Mouse (Mus musculus) left cerebral cortex, postnatal 10 days (tissue): ENCODE measurements at regions not wholly inside any gene's neighbourhood (a gene's known extent, or its start where the extent isn't known, plus 50 kb on each side); places are given as distances from the start of the nearest gene placed in this dataset.

Source experiments
- DNase-seq, 2 experiments: peaks; one replicate each; pipeline ENCODE4 v3.0.0; 2021 to 2022; ENCODE audit warnings: low spot score in 2 of 2, mixed read lengths in 1 of 2; ENCODE audit errors: extremely low spot score in 1 of 2
- intact Hi-C: fragments of 180-260 bp; cut with DNase I; formaldehyde crosslinking; loops from one replicate; pipeline ENCODE4 v1.15.1; 2025

- intact Hi-C loops, result no loop called here
- DNase-seq, result no peak
Measured at GRCm38 (mm10) chr2:94983484-94983883, 545.5 kb upstream of the Api5 start.

GRCm38 (mm10) chr2:94963520-94963919, 525.6 kb upstream of the Api5 start:
- intact Hi-C loops, result no loop called here
- peak in 1 of 2 experiments; percentile 8 for DNase-seq

GRCm38 (mm10) chr2:94945646-94946045, 507.7 kb upstream of the Api5 start:
- no peak for DNase-seq
- intact Hi-C loops, result no loop called here

- intact Hi-C loops, result no loop called here
- no peak for DNase-seq
Measured at GRCm38 (mm10) chr2:94932115-94932514, 494.2 kb upstream of the Api5 start.

DNA sequence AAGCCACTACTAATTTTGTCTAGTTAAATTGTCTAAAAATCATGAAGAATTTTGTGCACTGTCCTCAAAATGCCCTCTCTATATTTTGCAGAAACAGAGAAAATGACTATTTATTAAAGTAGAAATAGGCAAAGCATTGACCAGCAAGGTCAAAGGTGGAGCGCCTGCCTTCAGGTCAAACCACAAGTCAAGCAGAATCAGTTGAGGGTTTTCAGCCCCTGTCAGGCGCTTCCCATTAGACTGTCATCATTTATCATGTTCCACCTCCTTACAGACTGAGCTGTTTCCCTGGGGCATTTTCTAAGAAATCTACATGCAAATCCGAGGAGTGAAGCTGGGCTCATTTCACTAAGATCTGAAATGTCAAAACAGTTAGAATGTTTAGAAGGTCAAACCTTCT, 481.4 kb upstream of the Api5 start:
- no peak for DNase-seq
- intact Hi-C loops, result no loop called here

GRCm38 (mm10) chr2:94918062-94918461, 480.1 kb upstream of the Api5 start:
- intact Hi-C loops, result no loop called here
- DNase-seq, result no peak

DNA sequence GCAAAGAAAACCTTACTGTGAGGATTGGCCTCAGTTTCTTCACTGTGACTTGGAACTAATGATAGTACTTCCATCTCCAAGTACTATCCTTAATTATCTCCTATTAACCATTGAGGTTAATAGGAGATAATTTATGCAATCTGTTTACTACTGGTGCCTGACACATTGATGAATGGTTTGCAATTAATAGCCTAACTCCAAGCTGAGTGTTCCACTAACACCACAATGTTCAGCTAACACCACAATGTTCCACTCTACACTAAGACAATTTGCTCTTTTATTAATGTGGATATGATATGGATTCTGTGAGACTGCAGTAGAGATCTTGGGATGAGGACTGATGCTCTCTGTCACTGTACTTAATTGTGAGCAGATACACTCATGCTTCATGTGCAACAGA, 463.6 kb upstream of the Api5 start:
- intact Hi-C loops, result no loop called here

More for the DNA sequence above, 463.6 kb upstream of the Api5 start:
- no peak for DNase-seq
